Comparison of ENCODE assay signal across 16 mouse cellular contexts in genomic region chr13:119045112-119045511, GRCm38 (mm10).
"Had no signal": no experiment of that assay in that cellular context is flagged by ENCODE, and none has a peak within 500 bp of the region (broad histone marks: within the 10 kb centered on the region; RNA-seq: fewer than 3 reads in every experiment).

No protein-coding gene starts in this region.

- H3K36me3 ChIP-seq: neural tube, embryonic 13.5 days; neural tube, embryonic 15.5 days; stomach, embryonic 15.5 days had no signal

- H3K27ac ChIP-seq: neural tube, embryonic 13.5 days; neural tube, embryonic 15.5 days; stomach, embryonic 15.5 days; stomach, postnatal 0 days had no signal

- H3K4me2 ChIP-seq: neural tube, embryonic 13.5 days; neural tube, embryonic 15.5 days; stomach, embryonic 15.5 days had no signal

- H3K4me3 ChIP-seq: neural tube, embryonic 13.5 days; neural tube, embryonic 15.5 days; stomach, embryonic 15.5 days had no signal

- H3K4me1 ChIP-seq: neural tube, embryonic 13.5 days; neural tube, embryonic 15.5 days; stomach, embryonic 15.5 days had no signal

- DNase-seq: retina, postnatal 1 day; right cerebral cortex, adult 18-20 months; right cerebral cortex, postnatal 14 days; right cerebral cortex, postnatal 25 days; right cerebral cortex, postnatal 4 days; spleen, adult 18-20 months; thymus, adult 18-20 months; thymus, adult 2 months; thymus, postnatal 14 days; thymus, postnatal 25 days; thymus, postnatal 36 days; thymus, postnatal 4 days had no signal

- H3K9me3 ChIP-seq: neural tube, embryonic 13.5 days; neural tube, embryonic 15.5 days; stomach, embryonic 15.5 days had no signal

- H3K27me3 ChIP-seq: neural tube, embryonic 13.5 days; neural tube, embryonic 15.5 days; stomach, embryonic 15.5 days had no signal

- H3K9ac ChIP-seq: neural tube, embryonic 13.5 days; neural tube, embryonic 15.5 days; stomach, embryonic 15.5 days had no signal
